Mouse (Mus musculus): ENCODE data around the gene Rabggtb. TPM values are rescaled to one million over a fixed set of nuclear protein-coding genes. Genes with fewer than 3 reads are reported as not detected.

Rabggtb gene
- total RNA-seq, 1 experiment from 2014 or later: 78.1 TPM

GRCm38 (mm10) chr3:153921147-153921910 is 8.5 kb upstream of the Rabggtb start:
- DNase-seq: no peak

DNA sequence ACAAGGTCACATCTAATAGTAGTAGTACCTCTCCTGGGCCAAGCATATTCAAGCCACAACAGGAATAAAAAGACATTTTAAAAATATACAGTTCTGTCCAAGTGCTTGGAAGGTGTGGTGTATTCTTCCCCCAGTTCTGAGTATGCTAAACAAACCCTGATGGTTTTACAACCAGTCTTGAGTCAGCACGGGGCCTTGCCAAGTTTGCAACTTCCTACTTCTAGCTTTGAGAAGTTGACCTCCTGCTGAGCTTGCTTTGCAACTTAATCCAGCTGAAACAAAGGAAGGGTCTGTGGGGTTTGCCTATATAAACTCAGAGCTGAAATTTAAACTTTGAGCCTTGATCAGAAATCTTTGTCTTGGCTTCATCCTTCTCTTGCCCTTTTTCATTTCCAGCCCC is 4.4 kb upstream of the Rabggtb start:
- peak; percentile 10 for DNase-seq

DNA sequence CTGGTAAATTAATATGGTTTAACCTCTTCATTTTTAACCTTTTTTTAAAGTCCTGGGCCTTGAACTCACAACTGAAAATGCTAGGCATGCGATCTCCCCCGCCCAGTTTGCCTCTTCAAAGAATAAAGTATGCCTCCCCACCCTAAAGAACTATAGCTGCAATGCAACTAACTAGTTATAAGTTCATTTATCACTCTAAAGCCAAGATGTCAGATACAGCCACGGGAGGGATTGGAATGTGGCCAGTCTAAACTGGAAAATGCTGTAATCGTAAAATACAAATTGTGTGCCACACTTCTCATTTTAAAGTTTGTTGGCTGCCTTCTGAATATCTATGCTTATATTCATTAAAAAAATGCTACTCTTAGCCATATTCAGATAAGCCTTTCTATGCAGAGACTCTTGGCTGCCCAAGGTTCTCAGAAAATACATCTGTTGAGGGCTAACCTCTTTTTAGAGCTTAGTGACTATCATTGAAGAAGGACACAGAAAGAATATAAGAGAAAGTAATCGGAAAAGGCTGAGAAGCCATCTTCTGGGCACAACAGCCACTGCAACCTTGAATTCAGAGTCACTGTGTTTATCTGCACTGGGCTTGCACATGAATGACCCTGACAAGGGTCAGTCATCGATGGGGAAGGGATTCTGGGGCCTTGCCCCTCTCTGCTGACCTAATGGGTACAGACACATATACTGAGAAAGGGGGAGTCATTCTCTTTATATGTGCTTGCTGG is 868 bp upstream of the Rabggtb start:
- no peak for DNase-seq

- no peak for DNase-seq
These were observed 848 bp downstream of the Rabggtb start for GRCm38 (mm10) chr3:153911882-153912440.

DNA sequence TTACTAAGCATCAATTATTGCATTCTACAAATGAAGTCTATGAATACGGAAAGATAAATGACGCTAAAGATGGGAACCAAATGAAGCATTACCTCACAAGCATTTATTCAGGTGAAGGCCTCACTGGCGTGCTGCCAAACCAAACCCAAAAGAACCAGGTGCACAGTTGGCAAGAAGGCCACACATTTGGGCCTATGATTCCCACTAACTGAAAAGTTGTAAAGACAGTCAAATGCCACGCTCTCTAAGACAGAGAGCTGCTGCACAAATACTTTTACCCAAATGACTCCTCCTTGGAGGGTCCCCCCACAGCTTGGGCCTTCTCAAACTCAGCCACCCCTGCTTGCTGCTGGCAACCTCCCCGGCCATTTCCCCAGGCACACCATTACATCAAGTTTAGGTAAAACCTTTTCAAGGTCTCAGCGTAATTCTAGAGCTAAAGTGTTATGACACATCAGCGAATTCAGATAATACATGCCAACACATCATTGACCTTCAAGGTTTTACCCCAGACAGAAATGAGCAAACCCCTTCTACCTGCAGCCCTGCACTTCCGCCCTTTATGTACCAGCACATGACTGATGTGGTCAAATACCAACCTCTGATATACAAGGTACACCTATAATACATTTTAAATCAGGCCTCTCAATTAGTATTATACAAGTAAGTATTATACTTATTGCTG is 1.5 kb downstream of the Rabggtb start:
- no peak for DNase-seq

GRCm38 (mm10) chr3:153910489-153910888 is 2.3 kb downstream of the Rabggtb start:
- no peak for DNase-seq

- no peak for DNase-seq
These were observed 3.9 kb downstream of the Rabggtb start for GRCm38 (mm10) chr3:153908919-153909318.

DNA sequence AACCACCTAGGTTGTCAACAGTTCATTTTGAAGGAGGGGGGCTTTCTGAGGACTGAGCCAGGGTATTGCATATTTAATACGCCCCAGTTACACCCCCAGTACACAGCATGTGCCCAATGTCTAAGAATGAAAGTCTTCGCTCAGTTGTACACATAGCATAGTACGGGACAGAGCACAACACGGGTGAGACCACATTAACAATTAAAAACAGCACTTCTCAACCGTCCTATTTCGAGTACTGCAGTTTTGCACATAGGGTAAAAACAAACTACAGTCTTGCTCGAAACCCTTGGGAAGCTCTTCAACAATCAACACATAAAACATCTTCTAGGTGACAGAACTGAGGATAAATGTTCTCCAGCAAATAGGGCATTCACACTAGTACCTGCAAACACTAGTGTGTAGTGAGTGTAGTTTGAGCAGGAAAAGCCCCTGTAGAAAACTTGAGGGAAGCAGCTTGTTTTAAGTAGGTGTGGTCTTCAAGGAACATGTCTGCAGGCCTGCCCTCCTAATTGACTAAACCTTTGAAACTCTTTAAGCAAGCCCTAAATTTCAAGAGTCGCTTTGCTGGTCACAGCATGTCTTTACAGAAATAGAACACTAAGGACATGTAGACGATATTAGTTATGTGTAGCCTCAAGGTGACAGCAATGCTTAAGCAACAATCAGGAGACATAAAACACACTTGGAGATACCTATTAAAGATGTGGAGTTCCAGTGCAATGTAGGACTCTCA is 6.5 kb downstream of the Rabggtb start, which contains the start of gene Msh4:
Msh4 (minus strand) TSS at position 3 of the 736 bp plus-strand sequence.
- DNase-seq: no peak

GRCm38 (mm10) chr3:153905251-153906135 is 7.3 kb downstream of the Rabggtb start:
- DNase-seq: peak; percentile 14

- peak; percentile 58 for DNase-seq
These were observed 8.2 kb downstream of the Rabggtb start for GRCm38 (mm10) chr3:153904586-153904985.

DNA sequence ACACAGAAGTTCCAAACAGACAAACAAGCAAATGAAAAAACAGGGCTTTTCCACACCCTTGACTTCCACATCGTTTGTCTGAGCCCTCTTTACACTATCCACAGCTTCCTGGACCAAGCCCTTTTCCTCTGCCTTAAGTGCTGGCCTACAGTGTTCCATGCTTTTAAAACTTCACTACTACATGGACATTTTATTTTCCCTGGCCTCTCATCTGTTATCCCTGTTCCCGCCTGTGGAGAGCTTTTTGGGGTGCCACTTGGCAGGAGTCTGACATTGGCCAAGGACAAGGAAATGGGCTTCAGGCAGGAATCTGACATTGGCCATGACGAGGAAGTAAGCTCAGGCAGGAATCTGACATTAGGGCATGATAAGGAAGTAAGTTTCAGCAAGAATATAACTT is 10.2 kb downstream of the Rabggtb start:
- DNase-seq: no peak

GRCm38 (mm10) chr3:153901904-153902303 is 10.9 kb downstream of the Rabggtb start:
- DNase-seq: no peak

DNA sequence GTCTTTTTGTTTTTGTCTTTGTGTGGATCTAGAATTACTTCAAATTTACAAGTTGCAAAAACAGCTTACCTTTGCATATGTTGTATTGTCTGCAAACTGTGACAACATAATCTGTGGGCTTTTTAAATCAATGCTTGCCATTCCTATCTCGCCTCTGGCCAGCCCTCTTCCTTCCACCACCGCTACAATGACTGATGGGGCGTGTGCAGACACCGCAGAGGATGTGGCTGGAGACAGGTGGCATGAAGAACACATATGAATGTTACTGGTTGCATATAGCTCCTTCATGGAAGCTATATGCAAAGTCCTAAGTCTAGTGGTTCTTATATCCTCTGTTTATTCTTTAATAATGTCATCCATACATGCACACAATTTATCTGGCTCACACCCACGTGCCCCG is 15.6 kb downstream of the Rabggtb start:
- DNase-seq: no peak

DNA sequence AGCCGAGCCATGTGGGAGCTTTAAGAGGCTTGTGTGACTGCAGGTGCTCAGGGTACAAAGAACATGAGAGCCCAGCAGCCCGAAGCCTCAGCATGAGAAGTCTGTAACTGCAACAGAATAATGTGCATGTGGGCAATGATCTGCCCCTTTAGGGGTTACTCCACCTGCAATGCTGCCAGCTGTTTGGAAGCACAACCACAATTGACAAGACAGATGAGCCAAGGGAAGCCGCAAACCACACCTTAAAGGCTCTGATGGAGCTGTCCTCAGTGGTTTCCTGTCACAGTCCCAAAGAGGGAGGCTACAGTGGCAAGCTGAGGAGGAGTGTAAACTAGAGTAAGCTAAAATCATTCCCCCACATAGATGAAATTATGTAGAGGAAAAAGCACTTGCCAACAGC is 17.4 kb downstream of the Rabggtb start:
- DNase-seq: no peak

GRCm38 (mm10) chr3:153889188-153889781 is 23.5 kb downstream of the Rabggtb start:
- no peak for DNase-seq

- no peak for DNase-seq
These were observed 24.7 kb downstream of the Rabggtb start for GRCm38 (mm10) chr3:153888141-153888540.

GRCm38 (mm10) chr3:153886296-153886695 is 26.5 kb downstream of the Rabggtb start:
- DNase-seq: no peak

DNA sequence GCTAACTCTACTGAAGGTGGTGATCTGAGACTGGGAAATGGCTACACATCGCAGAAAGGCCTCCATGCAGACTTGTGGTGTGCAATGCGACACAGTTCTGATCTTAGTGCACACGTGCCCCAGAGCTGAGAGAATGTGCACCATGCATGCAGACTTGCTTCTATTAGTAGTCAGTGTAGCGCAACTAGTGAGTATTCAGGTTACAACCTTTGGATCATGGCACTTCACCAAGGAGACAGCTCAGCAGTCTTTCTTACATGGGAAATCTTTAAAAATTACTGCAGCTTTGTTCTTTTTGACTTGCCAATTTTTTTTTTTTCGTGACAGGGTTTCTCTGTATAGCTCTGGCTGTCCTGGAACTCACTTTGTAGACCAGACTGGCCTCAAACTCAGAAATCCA is 41.4 kb downstream of the Rabggtb start:
- no peak for DNase-seq

- DNase-seq: no peak
These were observed 45.4 kb downstream of the Rabggtb start for GRCm38 (mm10) chr3:153867149-153868136.
